Mouse (Mus musculus) bone marrow macrophage, adult 2 months (primary cell): Measurements from ENCODE around the gene Fancc. TPM values are rescaled to one million over a fixed set of nuclear protein-coding genes. Genes with fewer than 3 reads are reported as not detected.

ENCODE experiments used
- H3K27ac ChIP-seq: 2 replicates; pipeline ENCODE4 v1.5.1; 2012; ENCODE audit warnings: low read depth, low read length; ENCODE audit not compliant: insufficient read depth
- H3K4me1 ChIP-seq: 2 replicates; pipeline ENCODE4 v1.6.1; 2012; ENCODE audit warnings: low read length; ENCODE audit not compliant: control insufficient read depth, insufficient read depth
- H3K4me3 ChIP-seq: 2 replicates; pipeline ENCODE4 v1.5.1; 2012; ENCODE audit warnings: mild to moderate bottlenecking, low read length, moderate library complexity; ENCODE audit not compliant: insufficient read depth
- CTCF ChIP-seq: IDR thresholded peaks from 2 replicates; pipeline ENCODE4 v1.5.1; 2012; ENCODE audit warnings: low read depth, mild to moderate bottlenecking, low read length, moderate library complexity
- POLR2A ChIP-seq: IDR thresholded peaks from 2 replicates; pipeline ENCODE4 v1.6.1; 2012; ENCODE audit warnings: mild to moderate bottlenecking, low read depth, low read length, borderline replicate concordance
- polyA plus RNA-seq: library from polyadenylated mRNA; stranded (reverse); fragments of >200 nt; gene quantifications from 2 replicates; pipeline ENCODE4 v1.2.4, GENCODE M21; 2012; ENCODE audit not compliant: missing spikeins, insufficient read depth, insufficient read length

The Fancc gene
- polyA plus RNA-seq, 1 experiment: 7.6 TPM

DNA sequence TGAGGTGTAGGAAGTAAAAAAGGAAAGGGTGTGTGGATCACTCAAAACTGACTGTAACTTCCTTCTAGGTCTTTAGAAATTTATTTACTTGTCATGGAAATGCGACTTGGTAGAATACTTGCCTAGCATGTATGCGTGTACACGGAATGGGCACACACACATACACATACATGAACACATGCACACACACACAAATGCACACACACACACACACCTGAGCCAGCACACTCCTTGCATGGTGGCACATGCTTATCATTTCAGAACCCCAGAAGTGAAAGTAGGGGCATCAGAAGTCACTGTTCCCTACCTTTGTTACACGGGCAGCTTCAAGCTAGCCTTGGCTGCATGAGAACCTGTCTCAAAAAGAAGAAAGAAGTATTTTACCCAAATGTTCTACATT is 220.7 kb downstream of the Fancc start:
- Histone ChIP-seq H3K4me3 (no peak overlapping the region), H3K27ac (no peak overlapping the region), H3K4me1 (peaks cover 40% of the 10 kb centered on the region)
- TF ChIP-seq POLR2A: no peak
- TF ChIP-seq CTCF: no peak

DNA sequence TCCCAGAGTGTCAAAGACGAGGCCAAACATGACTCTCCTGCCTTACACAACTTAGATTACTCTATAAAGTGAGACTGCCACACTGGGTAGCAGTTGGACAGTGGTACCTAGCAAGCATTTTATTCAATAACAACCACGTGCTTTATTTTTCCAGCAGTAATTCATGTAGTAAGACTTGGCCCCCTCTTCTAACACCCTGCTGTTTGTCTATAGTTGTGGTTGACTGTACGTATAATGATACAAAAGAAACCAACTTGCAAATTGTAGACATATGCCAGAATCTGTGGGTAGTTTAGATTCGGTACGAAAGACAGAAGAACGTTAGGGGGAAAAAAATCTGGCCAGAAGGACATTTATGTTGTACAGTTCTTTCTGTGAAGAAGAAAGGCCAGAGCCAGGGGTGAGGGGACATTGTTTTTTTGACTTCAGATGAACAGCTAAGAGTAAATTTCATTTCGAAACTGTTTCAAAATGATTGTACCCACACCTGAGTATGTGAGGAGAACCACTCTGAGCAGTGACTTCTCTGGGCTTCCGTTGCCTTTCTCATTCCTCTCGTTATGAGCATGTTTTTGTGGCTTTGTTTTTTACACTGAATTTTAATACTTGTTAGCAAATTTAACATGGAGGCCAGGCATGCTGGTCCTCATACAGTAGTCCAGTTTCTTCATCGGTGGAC is 222.5 kb downstream of the Fancc start:
- H3K27ac ChIP-seq: no peak overlapping the region
- H3K4me1 ChIP-seq: peaks cover 29% of the 10 kb centered on the region
- H3K4me3 ChIP-seq: no peak overlapping the region
- no peak for TF ChIP-seq CTCF
- no peak for TF ChIP-seq POLR2A

DNA sequence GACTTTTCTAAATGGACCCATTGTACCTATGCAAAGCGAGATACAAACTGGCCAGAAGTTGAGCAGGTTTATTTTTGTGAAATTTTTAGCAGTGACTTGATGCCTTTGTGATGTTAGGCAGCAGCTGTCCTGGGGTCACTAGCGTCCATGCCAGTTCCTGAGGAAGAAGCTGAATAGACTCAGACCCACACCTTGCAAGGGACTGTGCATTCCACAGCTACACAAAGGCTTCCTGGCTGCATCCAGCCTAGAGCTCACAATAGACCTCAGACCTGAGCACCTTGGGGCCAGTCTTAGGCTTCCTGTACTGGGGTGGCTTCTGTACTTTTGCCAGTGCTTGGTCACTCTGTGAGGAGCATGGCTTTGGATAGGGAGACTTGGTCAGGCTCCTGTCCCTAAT is 223.2 kb downstream of the Fancc start:
- H3K27ac ChIP-seq: no peak overlapping the region

DNA sequence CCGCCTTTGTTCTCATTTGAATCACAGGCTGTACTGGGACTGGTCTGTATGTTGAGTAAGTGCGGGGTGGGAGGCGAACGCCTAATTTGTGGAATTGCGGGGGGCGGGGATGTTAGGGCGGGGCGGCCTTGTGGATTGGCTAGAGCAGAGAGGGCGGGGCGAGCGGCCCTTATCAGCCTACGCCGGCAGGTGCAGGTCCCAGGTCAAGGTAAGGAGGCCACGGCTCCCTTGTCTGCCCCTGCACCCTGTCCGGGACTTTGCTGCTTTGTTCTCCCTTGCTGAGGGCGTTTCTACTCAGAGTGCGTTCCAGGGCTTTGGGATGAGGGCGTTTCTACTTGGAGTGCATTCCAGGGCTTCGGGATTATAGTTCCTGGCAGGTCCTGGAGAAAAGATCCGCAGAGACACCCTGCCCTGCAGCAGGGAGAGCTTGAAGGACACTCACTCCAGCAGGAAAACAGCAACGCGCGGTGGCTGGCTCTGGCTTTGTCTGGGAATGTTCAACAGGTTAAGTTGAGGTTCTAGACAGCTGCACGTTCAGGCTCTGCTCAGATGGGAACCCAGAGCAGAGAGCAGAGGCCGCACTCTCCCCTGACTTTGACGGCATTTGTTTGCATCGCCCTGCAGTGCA is 224.4 kb downstream of the Fancc start:
- Histone ChIP-seq H3K27ac (no peak overlapping the region), H3K4me1 (peaks cover 28% of the 10 kb centered on the region), H3K4me3 (no peak overlapping the region)
- TF ChIP-seq POLR2A: no peak
- TF ChIP-seq CTCF: no peak

More for the DNA sequence above, 223.2 kb downstream of the Fancc start:
- no peak for TF ChIP-seq POLR2A
- TF ChIP-seq CTCF: no peak
- no peak overlapping the region for H3K4me3 ChIP-seq
- peaks cover 25% of the 10 kb centered on the region for H3K4me1 ChIP-seq

DNA sequence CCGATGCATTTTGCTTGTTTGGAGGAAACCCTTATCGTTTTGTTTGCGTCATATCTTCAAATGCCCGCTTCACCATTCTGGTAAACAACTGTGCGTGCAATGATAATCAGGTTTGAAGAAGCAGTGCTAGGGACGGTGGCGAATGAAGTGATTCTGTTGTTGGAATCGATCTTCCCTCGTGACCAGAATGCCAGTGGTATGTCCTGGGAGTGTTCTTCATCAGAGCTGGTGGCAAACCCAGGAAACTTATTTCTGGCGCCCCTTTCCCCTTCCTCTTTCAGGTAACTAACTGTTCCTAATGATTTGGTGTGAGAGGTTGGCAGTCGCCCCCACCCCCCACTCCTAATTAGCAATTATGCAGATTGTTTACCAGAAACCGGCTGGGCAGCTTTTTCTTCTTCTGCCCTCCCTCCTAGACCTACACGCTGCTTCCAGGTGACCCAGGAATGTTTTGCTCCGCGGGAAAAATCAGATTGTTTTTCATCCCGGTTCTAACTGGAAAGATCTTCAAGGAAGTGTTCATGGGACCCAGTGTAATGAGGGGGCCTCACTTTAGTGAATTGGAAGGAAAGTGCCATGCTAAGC is 225.0 kb downstream of the Fancc start:
- no peak overlapping the region for H3K27ac ChIP-seq
- no peak for TF ChIP-seq CTCF
- no peak for TF ChIP-seq POLR2A
- H3K4me3 ChIP-seq: no peak overlapping the region
- peaks cover 22% of the 10 kb centered on the region for H3K4me1 ChIP-seq

DNA sequence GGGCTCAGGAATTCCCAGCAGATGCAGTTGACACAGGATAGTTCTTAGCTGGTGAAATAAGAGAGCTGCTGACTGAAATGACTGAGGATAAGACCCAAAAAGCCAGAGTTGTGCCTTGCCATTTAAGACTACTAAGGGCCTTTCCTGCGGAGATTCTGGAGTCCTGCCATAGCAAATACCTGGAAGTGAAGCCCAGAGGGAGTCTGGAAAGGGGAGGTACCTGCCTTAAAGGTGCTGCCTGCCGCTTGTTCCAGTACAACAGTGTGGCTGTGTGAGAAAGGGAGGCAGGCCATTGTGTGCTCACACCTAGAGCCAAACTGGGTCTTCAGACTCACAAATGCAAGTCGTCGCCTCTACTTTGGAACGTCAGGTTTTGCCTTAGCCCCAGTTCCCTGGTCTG is 226.9 kb downstream of the Fancc start:
- H3K4me3 ChIP-seq: no peak overlapping the region
- H3K27ac ChIP-seq: no peak overlapping the region
- peaks cover 16% of the 10 kb centered on the region for H3K4me1 ChIP-seq
- no peak for TF ChIP-seq CTCF
- TF ChIP-seq POLR2A: no peak

DNA sequence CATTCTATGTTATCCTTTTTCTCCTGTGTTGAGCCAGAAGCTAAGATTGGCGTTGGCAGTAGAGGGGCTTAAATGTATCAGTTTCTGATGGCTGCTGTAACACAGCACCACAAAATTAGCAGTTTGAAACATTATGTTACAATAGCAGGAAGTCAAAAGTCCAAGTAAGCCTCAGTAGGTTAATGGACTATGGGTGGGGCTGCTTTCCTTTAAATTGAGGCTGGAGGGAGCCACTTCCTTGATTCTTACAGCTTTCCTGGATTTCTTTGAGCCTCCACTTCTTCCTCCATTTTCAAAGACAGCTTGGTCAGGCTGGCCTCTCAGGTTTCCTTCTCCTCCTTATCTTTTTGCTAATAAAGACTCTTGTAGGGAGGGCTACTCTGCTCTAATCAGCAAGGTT is 228.3 kb downstream of the Fancc start:
- no peak for TF ChIP-seq CTCF
- no peak for TF ChIP-seq POLR2A
- Histone ChIP-seq H3K4me3 (no peak overlapping the region), H3K4me1 (peaks cover 11% of the 10 kb centered on the region), H3K27ac (no peak overlapping the region)

DNA sequence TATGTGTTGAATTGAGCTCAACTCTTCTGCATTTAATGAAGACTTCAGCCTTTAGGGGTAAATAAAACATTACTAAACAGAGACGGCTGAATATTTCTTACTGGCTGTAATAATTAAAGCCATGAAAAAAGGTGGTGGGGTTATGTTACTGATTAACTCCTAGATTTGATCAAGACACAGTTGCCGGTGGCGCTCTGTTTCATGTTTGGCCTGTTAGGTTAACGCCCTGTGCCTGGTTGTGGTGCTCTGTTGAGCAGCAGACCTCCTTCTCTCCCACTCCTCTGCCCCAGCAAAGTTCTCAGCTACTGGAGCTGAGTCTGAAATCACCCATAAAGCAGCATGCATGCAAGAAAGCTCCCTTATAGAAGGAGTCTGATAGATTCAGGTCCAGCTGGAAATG is 228.7 kb downstream of the Fancc start:
- Histone ChIP-seq H3K4me1 (peaks cover 10% of the 10 kb centered on the region), H3K4me3 (no peak overlapping the region), H3K27ac (no peak overlapping the region)
- TF ChIP-seq POLR2A (no peak), CTCF (no peak)

DNA sequence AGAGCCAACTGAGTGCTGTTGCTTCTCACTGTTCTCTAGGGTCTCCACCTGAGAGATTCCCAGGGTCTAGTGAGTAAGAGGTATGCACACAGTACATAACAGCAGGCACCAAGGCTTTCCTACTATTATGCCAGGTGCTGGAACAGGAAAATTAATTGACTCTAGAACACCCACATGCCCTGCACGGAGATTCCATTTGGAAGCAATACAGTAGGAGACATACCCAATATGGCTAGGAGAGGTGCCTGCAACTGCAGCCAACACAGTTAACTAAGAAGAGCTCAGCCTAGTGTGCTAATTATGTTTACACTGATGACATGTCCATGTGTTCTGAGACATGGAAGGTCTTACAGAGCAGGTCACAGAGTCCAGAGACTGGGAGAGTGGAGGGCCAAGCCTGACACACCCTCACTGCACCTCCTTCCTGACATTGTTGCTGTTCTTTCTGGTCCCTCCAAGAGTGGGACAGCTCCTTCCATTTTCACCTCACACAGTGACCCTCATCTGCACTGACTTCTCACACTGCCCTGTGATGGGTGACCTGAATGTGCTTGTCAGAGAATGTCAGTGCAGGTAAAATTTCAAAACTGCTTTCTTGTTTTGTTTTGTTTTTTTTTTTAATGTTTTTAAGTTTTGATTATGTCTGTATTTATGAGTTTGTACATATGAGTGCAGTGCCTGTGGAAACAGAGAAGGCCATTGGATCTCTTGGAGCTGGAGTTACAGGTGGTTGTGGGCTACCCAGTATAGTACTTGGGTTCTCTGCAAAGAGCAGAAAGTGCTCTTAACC is 234.7 kb downstream of the Fancc start:
- Histone ChIP-seq H3K4me1 (peaks cover 47% of the 10 kb centered on the region), H3K4me3 (no peak overlapping the region), H3K27ac (no peak overlapping the region)
- TF ChIP-seq CTCF: no peak
- TF ChIP-seq POLR2A: no peak

DNA sequence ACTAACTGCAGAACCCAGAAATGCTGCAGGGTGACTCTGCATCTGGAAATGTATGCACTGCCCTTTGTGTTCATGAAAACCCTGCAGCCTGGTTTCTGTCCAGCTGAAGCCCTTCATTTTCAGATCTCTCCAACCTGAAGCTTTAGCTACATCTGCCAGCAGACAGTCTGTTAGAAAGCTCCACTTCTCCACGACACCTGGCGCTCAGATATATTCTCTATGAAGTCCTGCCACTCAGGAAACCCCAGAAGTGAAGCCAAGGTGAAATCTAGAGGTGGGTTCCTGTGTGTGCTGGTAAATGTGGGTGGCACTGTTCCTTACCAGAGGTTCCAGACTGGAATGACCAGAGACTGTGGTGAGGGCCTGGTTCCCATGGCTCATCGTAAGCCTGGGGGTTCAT is 235.4 kb downstream of the Fancc start:
- TF ChIP-seq CTCF (no peak), POLR2A (no peak)
- no peak overlapping the region for H3K4me3 ChIP-seq
- H3K4me1 ChIP-seq: peaks cover 47% of the 10 kb centered on the region
- no peak overlapping the region for H3K27ac ChIP-seq
